Mouse (Mus musculus): ENCODE measurements at regions not wholly inside any gene's neighbourhood (a gene's known extent, or its start where the extent isn't known, plus 50 kb on each side); places are given as distances from the start of the nearest gene placed in this dataset.

DNA sequence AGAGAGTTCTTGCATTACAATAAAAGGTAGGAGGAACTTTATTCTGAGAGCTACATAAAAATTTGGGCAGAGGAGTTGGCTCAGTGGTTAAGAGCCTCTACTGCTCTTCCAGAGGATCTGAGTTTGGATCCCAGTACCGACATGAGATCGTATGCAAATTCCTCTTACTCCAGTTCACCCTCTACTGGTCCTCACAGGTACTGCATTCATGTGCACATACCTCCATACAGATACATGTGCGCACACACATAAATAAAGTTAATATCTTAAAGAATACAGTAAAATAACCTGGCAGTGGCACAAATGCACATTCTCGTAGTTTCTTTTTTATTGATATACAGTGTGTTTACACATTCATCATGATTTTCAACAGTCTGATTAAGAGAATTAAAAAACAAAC is 232.4 kb downstream of the Vps13c start:
- intact Hi-C loops (cut with DNase I) = no loop called here
- DNase-seq = no peak

DNA sequence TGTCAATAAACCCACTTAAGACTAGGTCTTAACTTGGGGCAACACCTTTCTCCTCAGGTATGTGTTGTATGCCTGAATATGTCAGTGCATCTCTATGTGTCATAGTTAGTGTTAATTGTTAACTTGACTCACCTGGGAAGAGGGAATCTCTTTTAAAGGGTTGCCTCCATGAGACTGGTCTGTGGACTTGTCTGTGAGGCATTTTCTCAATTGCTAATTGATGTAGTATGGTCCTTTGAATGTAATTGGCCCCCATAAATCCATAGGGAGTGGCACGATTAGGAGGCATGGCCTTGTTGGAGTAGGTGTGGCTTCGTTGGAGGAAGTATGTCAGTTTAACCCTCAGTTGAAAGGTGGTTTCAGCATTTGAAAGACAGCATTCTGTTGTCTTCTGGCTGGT is 237.1 kb downstream of the Vps13c start:
- DNase-seq = no peak
- intact Hi-C loops (cut with DNase I) = no loop called here

DNA sequence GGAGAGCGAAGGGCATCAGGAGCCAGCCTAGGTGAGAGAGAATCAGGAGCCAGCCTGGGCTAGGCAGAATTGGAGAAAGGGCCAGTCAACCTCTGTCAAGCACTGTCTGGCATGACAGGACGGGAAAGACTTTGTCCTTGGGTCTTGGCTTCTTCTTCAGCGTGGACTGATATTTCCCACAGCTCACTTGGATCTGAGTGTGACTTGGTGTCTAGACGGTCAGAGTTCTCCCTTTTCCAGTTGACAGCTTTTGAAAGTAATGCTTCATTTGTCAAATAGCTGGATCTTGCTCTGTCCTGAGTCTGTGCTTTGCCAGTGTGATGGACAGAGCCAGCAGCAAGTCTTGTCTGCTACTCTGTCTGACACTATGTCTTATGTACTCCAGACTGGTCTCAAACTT is 243.1 kb downstream of the Vps13c start:
- DNase-seq = no peak
- intact Hi-C loops (cut with DNase I) = no loop called here

- no peak for DNase-seq
- intact Hi-C loops (cut with DNase I) = no loop called here
These were observed 244.8 kb downstream of the Vps13c start for GRCm38 (mm10) chr9:68084966-68085365.

GRCm38 (mm10) chr9:68094561-68094960 is 254.4 kb downstream of the Vps13c start:
- intact Hi-C loops (cut with DNase I) = no loop called here
- no peak for DNase-seq

DNA sequence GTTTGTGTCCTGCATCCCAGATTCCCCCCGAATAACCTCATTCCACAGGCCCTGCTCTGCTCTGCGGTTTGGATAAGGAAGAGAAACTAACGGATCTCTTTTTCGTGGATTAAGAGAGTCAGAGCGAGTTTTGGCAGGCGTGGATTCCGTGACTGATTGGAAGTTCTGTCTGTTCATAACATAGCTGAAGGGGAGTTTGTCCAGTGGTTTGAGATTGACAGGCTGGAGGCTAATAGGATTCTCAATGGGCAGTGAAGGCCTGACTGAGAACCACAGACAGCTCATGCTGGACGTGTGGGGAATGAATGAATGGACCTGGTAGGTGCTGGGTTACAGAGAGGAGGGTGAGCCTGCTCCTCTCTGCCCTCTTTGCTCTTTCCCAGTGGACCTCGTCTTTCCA is 269.6 kb downstream of the Vps13c start:
- DNase-seq = no peak
- intact Hi-C loops (cut with DNase I) = no loop called here

- DNase-seq = no peak
- intact Hi-C loops (cut with DNase I) = no loop called here
These were observed 275.0 kb downstream of the Vps13c start for GRCm38 (mm10) chr9:68115151-68115690.

DNA sequence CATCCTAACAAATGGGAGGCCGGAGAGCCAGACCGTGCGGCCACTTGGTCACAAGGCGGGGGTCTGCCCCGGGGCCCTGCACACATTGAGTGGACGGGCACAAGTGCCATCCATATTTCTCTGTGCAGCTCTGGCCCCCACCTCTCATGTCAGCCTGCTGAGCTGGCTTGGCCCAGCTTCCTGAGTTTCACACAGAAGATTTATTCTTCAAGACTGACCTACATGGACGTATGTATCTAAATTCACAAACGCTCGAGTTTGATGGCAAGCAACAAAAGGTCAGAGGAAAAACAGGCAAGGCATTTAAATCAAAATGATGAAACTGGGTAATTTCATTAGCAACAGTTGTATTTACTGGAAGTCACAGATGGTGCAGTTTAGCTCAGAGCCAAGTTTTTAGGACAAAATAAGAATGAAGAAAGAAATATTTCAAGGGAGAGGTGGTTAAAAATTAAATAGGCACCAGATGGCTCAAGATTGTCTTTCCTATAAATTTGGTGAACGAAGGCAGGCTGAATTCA is 276.1 kb downstream of the Vps13c start:
- intact Hi-C loops (cut with DNase I) = no loop called here
- no peak for DNase-seq

- intact Hi-C loops (cut with DNase I) = no loop called here
- DNase-seq = peak in 1 of 2 experiments; percentile 11
These were observed 278.1 kb downstream of the Vps13c start for GRCm38 (mm10) chr9:68118266-68118665.

DNA sequence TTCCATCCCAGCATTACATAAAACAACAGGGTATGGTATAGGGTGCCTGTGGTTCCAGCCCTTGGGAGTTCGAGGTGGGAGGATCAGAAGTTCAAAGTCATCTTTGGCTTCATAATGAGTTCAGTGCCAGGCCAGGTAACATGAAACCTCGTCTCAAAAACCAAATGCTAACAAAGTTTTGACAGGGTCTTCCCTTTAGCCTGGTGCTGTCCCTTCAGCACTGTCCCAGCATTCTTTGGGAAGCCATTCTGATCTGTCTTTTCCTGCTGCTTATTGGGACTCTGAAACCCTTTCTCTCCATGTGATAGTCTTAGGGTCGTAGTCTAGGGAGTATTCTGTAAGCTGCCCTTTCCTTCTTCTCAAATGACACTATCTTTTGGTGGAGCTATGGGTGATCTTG is 282.1 kb downstream of the Vps13c start:
- intact Hi-C loops (cut with DNase I) = no loop called here
- DNase-seq = no peak

GRCm38 (mm10) chr9:68131263-68131662 is 291.1 kb downstream of the Vps13c start:
- intact Hi-C loops (cut with DNase I) = loop anchor here (5.0 kb wide), 1 partner anchor 104 kb away; no protein-coding TSS in a partner anchor
- peak; percentile 56 to 61 for DNase-seq

GRCm38 (mm10) chr9:68135446-68136050 is 295.4 kb downstream of the Vps13c start:
- intact Hi-C loops (cut with DNase I) = no loop called here
- DNase-seq = no peak

DNA sequence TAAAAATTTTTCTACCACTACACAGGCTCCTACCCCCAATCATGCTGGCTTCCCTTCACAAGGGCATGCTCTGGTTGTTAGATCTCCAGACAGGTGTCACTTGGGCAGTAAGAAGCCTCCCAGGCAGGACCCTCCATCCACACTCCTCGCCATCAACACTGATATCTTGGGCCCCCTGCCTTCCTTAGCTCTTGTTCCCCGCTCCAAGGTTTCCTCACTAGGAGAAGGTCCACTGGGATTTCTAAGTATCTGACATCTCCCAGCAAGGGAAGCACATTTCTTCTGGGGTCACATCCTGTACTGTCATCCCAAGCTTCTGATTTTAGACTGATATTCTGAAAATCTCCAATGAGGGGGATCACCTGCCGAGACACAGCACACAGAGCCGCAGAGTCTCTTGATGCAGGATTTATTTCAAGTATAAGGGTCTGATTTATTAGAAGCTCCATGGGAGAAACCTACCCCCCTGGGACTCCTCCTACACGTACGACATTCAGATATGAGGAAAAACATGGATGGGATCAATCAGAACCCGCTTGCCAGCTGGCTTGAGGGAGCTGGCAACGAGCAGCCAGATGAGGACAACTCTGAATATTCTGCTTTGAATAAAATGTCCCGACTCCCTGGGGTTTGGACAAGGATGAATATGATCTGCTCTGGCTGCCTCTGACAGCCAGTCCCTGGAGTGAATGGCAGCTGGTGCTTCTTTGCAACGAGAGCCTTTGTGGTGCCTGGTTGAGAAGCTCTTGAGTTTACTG is 322.8 kb downstream of the Vps13c start:
- intact Hi-C loops (cut with DNase I) = no loop called here
- peak; percentile 48 to 56 for DNase-seq

- intact Hi-C loops (cut with DNase I) = no loop called here
- DNase-seq = no peak
These were observed 326.4 kb downstream of the Vps13c start for GRCm38 (mm10) chr9:68166556-68166955.

GRCm38 (mm10) chr9:68188921-68189320 is 348.7 kb downstream of the Vps13c start:
- intact Hi-C loops (cut with DNase I) = no loop called here

DNA sequence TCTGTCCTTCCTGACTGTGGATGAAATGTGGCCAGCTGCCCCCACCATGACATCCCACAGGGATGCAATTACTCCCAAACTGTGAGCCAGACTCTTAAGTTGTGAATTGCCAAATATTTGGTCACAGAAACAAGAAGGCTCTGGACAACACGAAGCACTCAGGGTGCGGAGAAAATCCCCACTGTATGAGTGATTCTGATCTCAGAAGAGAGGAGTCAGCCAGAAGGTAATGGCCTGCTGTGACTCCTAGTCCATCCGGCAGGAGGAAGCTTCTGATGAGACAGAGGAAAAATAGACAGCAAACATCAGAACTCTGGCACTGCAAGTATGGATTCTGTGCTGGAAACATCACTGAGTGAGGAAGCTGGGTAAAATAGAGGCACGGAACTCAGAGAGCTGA is 359.6 kb downstream of the Vps13c start:
- no peak for DNase-seq
- intact Hi-C loops (cut with DNase I) = no loop called here

More at GRCm38 (mm10) chr9:68188921-68189320, 348.7 kb downstream of the Vps13c start:
- no peak for DNase-seq

DNA sequence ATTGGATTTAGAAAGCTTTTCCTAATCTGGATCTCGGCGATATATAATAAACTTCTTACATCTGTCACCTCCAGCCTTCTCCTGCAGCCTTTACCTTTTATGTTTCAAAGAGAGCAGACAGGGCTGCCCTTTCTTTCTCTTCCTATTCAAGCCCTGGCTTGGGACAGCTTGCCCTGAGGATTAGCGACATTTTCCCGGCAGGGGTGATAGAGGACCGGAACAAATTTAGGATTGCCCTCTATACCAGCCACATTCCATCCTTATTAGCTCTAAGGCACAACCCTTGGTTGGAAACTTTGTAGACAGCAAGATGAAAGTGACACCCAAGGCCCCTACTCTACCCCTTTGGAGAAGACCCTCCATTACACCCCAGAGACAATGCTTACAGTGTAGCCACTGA is 360.8 kb downstream of the Vps13c start:
- no peak for DNase-seq
- intact Hi-C loops (cut with DNase I) = no loop called here

GRCm38 (mm10) chr9:68225694-68226093 is 385.5 kb downstream of the Vps13c start:
- DNase-seq = peak; percentile 13 to 18
- intact Hi-C loops (cut with DNase I) = no loop called here

DNA sequence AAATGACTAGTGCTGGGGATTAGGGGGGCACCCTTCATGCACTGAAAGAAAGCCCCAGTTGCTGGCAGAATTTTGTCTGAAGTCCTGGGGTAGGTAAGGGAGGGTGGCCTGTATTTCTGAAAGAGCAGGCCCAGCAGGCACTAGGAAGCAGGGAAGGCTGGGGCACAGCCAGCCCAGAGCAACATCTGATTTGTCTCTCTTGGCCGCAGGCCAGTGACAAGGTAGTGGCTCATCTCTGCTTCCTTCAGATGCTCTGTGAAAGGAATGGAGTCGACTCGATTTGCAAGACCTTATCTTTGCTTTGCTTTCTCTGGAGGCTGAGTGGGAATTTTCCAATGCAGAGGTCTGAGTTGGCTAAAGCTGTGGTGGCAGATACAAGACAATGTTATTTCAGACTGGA is 390.9 kb downstream of the Vps13c start:
- DNase-seq = no peak
- intact Hi-C loops (cut with DNase I) = no loop called here

DNA sequence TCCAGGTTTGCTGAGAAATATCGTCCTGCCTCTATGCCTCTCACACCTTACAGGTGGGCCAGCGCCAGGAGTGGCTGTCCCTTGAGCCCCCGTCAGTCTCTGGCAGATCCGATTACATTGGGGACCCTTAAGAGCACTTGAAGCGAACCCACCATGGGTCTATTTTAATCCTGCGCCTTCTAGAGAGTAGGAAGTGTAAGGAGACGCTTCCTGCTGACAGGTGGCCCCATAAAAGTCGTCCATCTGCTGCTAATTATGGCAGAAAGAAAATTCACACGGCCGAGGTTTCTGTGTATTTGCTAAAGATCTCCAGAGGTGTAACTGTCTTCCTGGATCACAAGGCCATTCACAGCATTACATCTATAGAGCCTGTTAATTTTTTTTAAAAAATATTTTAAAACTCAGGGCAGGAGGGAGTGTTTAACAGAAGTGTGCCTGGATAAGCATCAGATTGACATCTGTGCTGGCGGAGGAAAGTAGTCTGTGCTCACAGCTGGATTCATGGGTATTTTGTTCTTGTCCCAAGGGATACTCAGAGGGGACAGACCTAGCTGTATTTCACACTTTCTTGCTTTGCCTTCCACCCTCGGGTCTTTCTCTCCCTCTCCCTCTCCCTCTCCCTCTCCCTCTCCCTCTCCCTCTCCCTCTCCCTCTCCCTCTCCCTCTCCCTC is 394.9 kb downstream of the Vps13c start:
- intact Hi-C loops (cut with DNase I) = no loop called here
- no peak for DNase-seq

DNA sequence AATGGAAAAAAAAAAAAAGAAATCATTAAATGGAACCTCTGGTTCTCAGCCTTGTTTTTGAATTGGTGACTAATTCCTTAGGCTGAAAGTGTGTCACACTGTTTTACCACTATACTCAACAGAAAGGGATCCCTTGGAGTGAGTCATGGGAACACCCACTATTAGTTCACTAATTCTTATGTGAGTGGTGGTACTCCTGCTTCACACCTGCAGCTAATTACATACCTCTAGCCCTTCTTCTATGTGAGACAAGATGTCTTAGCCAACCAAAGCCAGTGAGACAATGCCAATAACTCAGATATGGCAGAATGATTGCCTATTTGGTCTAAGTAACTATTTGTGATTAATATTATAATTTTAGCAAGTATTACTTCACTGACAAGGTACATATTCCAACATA is 398.9 kb downstream of the Vps13c start:
- intact Hi-C loops (cut with DNase I) = no loop called here
- no peak for DNase-seq

All from heart, postnatal 10 days (tissue).